Mouse (Mus musculus) lung, postnatal 0 days (tissue): ENCODE data around the gene Col6a2.

ENCODE experiments used
- CTCF ChIP-seq: IDR thresholded peaks from 2 replicates; pipeline ENCODE4 v1.5.1; 2016; ENCODE audit warnings: antibody characterized with exemption, mild to moderate bottlenecking
- EP300 ChIP-seq: IDR thresholded peaks from 2 replicates; pipeline ENCODE4 v1.6.1; 2016; ENCODE audit warnings: antibody characterized with exemption, mild to moderate bottlenecking, control low read depth

- TF ChIP-seq CTCF (no peak), EP300 (no peak)
Measured at GRCm38 (mm10) chr10:76596338-76596737, 27.1 kb downstream of the Col6a2 start.
